Mouse (Mus musculus) adrenal gland, postnatal 10 days (tissue): Measurements from ENCODE around the gene Ccdc50. TPM values are rescaled to one million over a fixed set of nuclear protein-coding genes. Genes with fewer than 3 reads are reported as not detected.

Experiments
- total RNA-seq, 2 experiments: library from RNA; stranded (reverse); gene quantifications; 2 replicates each; pipeline ENCODE4 v1.2.3; 2021

Gene Ccdc50
- total RNA-seq, 2 experiments from 2014 or later, result 86.2 to 90.9 TPM

Other genes starting within 250 kb of the Ccdc50 start
- gene Ostn, start 81.4 kb upstream of the Ccdc50 start, total RNA-seq, result under 1 TPM in 1 of 2 experiments, not detected in 1; 0.99 TPM
- gene Uts2b, start 18.6 kb upstream of the Ccdc50 start, total RNA-seq, result not detected